Mouse (Mus musculus) left cerebral cortex, adult 18-20 months (tissue): ENCODE data around the gene Mei1. TPM values are rescaled to one million over a fixed set of nuclear protein-coding genes. Genes with fewer than 3 reads are reported as not detected.

Source experiments
- DNase-seq, 2 experiments: peaks; one replicate each; pipeline ENCODE4 v3.0.0; 2021 to 2022; ENCODE audit warnings: low spot score in 2 of 2, mixed read lengths in 1 of 2
- long read RNA-seq, 2 experiments: library from polyadenylated mRNA; stranded (forward); transcript quantifications; one replicate each; pipeline ENCODE4 v2.0.0; 2021
- total RNA-seq, 2 experiments: library from RNA; stranded (reverse); gene quantifications; 2 replicates each; pipeline ENCODE4 v1.2.3; 2021

Gene Mei1
- 1 to 10 TPM; 3.7 to 4.0 TPM for total RNA-seq
- long read RNA-seq, experiment 1, partial matches to known transcripts: 1 of 5 reads
- long read RNA-seq, experiment 1, other reads (novel, unspliced or antisense): 4 of 5 reads
- long read RNA-seq, experiment 2, partial matches to known transcripts: 3 of 9 reads
- long read RNA-seq, experiment 2, other reads (novel, unspliced or antisense): 6 of 9 reads

DNA sequence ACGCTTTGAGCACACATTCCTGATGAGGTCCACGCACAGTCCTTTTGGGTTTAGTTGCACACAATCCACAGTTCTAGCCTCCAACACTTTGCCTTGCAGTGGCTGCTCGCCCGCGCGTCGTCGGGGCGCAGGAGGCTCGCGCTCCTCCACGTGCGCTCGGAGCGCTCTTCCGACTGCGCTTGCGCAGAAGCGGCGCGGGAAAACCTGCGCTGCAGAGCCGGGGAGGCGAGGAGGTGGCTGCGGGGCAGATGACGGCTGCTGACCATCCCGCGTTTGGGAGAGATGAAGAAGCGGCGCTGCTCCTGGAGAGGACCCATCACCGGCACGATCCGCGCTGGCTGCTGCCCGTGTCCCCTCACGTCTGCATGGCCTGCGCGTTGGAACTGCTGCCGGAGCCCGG is at the start of gene Mei1:
Gene Mei1 (plus strand): TSS at position 99 of the 400 bp plus-strand sequence.
- no peak for DNase-seq

DNA sequence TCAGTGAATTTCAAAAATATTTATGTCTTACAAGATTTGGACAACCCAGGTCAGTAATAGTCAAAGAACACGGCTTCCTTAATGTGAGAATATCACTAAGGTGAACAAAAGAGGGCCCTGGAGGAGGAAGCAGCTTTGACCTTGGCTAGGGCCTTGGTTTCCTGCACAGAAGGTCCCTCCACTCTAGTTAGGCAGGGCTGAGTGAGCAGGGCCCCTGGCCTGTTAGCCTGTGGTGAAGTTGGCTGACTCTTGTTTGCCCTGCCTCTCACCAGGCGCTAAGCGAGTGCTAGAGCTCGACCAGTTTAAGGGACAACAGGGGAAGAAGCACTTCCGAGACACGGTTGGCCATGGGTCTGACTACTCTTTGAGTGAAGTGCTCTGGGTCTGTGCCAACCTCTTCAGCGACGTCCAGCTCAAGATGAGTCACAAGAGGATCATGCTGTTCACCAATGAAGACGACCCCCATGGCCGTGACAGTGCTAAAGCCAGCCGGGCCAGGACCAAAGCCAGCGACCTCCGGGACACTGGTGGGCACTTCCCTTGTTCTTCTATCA is 47.2 kb upstream of the Mei1 start:
- no peak for DNase-seq

DNA sequence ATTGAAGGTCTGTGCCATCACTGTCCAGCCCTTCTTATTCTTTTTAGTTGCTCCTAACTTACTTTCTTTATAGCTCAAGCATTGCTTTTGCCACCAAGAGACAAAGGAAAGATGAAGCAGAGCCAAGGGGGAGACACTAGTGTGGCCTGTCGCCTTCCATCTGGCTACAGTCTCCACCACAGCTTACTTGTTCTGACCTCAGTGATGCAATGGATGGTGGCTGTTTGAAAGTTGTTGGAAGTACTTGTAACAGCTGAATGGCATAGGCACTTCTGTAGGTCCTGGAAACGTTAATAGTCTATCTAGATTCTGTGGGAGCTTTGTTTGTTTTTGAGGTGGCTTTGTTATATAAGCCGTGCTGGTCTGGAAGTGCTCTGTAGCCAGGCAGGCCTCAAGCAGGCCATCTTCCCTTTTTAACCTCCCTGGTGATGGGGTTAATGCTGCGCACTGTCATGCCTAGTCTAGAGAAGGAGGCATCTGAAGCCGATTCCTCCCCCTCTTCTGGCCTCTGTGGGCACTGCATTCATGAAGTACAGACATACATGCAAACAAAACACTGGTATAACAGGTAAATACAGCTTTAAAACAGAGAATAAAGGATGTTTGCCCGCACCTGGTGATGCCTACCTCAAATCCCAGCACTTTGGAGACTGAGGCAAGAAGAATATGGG is 45.7 kb upstream of the Mei1 start:
- no peak for DNase-seq

DNA sequence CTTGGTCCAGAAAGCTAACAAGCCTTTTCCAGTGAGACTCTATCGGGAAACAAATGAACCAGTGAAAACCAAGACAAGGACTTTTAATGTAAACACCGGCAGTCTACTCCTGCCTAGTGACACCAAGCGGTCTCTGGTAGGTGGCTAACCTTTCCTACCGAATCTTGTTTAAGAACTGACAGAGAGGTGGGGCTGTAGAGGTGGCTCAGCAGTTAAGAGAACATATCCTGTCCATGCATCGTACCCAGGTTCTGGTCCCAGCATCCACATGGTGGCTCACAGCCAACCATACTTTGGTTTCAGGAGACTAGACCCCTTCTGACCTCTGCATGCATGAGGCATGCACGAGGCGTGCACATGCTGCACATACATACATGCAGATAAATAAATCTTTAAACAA is 42.5 kb upstream of the Mei1 start:
- DNase-seq: no peak

DNA sequence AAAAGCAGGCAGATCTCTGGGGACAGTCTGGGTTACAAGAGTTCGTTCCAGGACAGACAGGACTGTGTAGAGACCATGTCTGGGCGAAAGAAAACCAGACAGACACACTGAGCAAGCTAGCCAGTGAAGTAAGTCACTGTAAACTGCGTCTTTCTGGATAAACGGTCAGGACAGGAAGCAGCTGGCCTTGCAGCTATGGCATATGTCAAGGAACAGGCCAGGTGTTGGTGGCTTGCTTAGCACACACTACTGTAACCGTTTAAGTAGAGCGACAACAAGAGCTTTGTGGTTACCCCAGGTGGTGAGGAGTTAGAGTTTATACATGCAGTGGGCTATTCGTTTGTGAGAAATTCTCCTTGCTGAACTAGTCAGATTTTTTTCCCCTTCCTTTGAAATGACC is 42.1 kb upstream of the Mei1 start:
- no peak for DNase-seq

DNA sequence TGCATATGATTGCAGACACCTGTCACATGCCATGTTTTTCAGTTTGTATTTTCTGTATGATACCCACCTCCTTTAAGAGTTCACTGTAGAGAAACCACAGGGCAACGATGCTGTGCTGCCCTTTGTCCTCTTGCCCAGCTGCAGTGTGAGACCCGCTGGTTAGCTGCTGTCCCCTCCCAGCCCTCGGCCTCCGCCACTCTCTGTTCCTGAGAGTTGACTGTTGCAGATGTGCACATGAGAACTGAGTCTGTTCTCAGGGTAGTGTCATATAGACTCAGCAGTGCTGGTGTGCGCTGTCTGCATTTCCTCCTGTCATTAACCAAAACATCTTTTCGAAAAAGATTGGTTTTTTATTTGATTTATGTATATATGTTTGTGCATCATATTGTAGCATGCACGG is 37.4 kb upstream of the Mei1 start:
- no peak for DNase-seq

DNA sequence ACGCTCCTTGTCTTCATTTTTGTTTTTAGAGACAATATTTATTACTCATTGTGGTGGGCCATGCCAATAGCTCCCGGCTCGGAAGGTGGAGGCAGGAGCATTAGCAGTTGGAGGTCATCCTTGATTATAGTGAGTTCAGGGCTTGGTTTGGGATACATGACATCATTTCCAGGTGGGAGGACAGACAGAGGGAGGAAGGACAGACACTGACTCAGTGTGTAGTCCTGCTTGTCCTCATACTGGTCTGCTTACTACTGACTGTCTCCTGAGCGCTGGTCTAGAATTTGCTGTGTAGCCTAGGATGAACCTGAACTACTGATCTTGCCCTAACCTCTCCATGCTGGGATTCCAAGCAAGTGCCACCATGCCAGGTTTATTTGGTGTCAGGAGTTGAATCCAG is 36.0 kb upstream of the Mei1 start, which contains the start of gene Desi1:
Gene Desi1 (minus strand): TSS at position 101 of the 400 bp plus-strand sequence.
- no peak for DNase-seq

DNA sequence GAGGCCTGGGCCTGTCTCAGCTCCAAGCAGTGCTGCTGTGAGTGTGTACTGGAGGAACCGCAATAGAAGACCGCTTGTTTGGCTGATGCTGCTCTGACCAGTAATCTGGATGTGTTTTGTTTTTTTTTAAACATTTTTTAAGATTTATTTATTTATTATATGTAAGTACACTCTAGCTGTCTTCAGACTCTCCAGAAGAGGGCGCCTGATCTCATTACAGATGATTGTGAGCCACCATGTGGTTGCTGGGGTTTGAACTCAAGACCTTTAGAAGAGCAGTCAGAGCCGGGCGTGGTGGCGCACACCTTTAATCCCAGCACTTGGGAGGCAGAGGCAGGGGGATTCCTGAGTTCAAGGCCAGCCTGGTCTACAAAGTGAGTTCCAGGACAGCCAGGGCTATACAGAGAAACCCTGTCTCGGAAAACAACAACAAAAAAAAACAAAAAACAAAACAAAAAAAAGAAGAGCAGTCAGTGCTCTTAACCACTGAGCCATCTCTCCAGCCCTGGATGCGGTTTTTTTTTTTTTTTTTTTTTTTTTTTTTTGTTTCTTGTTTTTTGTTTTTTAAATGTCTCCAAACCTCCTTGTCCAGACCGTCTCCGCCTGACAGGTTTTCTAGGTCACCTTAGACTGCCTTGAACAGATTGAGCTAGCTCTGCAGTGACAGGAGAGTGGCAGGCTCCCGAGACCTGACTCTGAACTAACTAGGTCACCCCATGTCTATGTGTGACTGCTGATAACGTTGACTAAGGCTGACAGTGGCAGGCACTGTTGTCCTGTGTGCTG is 33.7 kb upstream of the Mei1 start:
- peak; percentile 19 to 32 for DNase-seq

DNA sequence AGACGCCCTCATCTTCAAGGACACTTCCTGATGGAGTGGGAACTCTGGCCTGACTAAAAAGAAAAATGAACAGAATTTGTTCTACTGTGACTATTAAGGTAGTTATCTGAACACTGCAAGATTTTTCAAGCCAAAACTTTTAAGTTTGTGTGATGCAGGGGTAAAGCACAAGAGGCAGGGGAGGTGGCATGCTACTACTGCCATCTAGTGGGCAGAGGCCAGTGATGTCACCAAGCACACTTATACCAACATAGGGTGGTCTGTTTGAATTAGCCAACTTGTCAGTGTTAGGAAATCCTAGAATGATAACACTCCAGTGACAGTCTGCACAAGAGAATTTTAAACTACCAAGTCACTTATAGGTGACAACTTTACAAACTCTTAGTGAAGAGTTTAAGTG is 29.1 kb upstream of the Mei1 start:
- DNase-seq: peak; percentile 25 to 35

DNA sequence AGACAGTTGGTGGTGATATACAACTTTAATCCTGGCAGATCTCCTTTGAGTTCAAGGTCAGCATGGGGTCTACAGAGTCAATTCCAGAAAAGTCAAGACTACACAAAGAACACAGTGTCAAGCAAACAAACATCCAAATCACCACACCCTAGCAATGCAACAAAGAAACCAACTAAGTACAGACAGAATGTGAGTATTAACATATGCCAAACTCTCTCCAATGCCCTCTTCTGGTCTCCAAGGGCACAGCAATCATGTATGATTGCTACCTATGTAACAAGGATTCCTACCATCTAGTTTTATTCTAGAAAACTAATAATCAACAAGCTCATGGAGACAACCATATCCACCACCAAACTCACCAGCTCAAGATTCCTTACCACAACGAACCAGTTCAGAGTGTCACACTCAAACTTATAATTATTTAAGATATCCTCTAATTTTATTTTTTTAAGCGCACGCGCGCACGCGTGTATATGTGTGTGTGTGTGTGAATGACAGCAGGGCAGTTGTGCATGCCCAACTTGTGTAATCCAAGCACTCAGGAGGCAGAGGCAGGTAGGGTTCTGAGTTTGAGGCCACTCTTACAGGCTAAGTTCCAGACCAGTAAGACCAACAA is 25.5 kb upstream of the Mei1 start:
- no peak for DNase-seq

DNA sequence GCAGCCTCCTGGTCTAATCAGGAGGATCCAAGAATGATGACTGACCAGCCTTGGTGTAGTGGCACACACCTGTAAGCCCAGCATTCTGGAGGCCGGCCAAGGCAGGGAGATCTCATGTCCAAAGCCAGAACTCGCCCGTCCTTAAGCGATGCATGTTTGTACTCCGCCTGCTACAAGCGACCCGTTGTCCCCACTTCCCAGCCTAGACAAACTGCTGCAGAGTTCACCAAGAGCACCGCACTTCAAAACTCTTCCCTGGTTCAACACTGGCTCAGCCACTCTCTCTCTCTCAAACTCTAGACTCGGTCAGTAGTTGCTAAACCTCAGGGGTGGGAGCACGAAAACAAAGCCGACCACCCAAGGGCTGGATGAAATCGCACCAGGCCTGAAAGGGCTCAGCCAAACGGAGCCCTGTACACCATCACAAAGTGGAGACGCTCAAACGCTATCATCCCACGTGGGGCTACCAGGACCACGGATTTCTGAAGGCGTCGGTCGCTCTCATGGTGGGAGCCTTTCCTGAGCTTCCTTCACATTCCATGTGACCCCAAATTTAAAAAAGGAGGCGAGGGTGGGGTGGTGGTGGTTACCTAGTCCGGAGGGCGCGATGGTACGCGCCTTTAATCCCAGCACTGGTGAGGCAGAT is 23.4 kb upstream of the Mei1 start:
- no peak for DNase-seq

DNA sequence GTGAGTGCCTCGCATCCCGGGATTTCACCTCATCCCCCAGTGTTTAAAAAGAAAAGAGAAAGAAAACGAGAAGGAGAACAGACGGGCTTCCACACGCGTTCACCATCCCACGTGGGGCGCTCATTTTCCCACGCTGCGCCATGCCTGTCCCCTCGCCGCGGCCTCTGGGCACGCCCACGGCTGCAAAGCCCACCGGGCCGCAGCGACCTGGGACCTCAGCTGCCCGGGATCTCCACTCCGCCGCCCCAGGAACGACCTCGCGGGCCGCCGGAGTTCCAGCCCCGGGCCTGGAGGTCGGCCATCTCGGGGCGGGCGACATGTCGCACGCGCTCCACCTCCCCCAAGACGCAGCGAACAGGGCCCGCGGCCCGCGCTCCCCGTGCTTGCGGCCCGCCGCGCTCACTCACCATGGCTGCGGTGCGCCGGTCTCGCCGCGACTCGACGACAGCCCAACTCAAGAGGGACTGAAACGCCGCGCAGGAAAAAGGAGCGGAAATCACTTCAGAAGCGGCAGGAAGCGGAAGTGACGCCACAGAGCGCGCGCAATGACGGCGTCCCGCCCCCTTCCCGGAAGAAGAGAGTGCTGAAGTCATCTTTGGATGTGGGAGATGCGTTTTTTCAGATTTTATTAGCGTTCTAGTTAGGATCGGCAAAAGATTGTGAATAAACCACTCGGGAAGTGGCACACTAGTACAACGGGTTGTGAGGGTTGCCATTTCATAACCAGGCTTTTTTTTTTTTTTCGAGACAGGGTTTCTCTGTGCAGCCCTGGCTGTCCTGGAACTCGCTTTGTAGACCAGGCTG is 22.5 kb upstream of the Mei1 start, which contains the start of gene Snu13:
Gene Snu13 (minus strand): TSS at position 519 of the 804 bp plus-strand sequence.
- DNase-seq: peak; percentile 93 to 95

DNA sequence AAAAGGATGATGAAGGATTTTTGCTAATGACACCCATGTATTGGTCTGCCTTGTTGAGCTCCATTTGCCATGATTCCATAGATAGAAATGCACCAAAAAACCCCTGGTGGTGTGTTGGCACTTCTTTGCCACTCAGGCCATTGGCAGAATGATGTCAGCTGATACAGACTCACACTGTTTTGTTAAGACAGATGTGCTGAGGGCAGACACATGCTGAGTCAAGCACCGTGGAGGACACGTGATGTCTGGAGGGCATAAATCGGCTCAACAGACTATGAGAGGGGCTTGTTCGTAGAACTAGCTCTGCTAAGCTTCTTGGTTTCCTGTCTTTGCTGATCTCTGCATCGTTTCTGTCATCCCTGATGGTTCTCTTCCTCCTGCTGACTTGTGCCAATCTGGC is 17.3 kb upstream of the Mei1 start:
- no peak for DNase-seq

DNA sequence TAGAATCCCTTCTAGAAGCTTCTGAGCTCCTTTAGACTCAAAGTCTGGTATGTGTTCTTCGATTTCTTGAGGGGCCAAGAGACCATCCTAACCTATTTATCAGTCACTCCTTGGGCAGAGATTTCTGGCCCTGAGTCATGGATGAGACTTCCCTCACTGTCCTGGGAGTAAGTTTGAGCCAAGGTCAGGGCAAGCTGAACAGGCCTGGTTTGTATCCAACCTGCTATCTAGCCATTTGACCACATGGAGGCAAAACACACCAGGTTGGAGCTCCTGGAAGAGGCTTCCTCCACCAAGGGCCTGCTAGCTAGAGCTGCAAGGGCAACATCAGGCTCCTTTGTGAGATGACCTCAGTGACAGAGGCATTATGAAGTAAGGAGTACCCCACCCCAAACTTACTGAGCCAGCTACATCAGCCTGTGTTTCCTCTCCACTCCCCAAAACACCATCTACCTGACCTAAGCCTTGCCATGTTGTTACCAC is 11.0 kb upstream of the Mei1 start, which contains the start of gene 4930407I10Rik:
Gene 4930407I10Rik (plus strand): TSS at position 433 of the 483 bp plus-strand sequence.
- DNase-seq: no peak

DNA sequence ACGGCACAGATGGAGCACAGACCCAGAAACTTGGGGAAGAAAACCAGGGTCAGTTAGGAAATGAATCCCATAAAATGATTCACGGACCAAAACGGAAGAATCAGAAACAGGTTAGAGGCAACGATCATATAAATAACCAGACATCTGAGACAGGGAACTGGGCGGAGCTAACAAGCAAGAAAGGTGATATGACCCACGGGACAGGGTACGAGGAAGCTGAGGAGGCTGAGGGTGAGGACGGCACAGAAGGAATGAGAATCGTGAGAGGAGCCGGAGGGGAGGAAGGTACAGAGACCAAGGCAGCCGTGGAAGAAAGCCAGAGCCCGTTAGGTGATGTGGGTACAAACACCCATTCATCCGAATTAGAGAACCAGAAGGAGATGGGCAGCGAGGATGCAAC is 5.9 kb upstream of the Mei1 start:
- DNase-seq: no peak

DNA sequence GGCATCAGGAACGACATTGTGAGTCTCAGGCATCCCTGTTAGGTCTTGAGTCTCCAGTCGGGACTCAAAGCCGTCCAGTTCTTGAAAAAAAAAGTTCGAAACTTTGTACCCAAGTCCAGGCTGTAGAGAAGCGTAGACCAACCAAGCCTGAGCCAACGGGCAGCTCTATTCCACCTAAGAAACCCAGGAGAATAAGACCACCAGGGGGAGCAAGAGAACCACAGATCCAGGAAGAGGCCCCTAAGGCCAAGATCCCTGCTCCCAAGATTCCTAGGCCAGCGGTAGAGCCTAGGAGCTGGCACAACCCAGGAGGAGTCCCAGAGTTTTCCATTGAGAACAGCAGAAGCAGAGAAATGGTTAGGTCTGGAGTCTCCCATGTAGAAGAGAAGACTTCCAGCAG is 4.3 kb upstream of the Mei1 start:
- peak; percentile 78 to 91 for DNase-seq

DNA sequence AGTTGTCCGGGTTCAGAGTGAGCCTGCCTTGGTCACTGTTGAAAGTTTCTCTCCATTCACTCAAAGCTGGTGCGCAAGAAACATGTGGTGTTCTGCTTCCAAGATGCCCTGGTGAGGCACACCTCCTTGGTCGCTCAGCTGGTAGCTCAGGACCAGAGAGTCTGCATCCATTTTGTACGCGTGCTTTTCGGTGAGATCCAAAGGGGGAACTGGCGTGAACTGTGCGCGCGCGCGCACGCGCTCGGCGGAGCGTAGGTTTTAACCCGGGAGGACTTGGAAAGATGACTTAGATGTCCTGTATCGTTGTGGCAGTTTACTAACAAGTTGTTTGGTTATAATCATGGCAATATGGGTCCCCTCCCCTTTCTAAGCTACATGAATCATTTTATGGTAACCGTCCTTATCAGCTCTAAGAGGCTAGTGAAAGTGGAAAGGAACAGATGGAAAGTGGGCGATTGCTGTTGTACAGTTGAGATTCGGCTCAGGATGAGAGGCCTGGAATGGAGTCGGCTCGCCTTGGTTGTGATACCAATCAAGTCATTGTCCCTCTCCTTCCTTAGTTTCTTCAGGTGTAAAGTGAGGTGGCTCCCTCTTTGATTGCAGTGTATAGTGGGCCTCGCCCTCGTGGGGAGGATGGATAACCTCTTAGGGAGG is 2.1 kb downstream of the Mei1 start:
- DNase-seq: peak in 1 of 2 experiments; percentile 34

DNA sequence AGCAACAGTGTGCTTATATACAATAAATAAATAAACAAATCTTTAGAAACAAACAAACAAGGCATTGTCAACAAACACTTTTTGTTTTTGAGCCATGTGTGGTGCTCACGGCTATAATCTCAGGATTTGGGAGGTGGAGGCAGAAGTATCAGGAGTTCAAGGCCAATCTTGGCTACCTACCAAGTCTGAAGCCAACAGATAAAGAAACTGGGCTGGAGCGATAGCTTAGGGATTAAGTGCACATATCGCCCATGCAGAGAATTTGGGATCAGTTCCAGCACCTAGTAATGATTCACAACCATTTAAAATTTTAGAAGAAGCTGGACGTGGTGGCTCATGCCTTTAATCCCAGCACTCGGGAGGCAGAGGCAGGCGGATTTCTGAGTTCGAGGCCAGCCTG is 3.7 kb downstream of the Mei1 start:
- no peak for DNase-seq

DNA sequence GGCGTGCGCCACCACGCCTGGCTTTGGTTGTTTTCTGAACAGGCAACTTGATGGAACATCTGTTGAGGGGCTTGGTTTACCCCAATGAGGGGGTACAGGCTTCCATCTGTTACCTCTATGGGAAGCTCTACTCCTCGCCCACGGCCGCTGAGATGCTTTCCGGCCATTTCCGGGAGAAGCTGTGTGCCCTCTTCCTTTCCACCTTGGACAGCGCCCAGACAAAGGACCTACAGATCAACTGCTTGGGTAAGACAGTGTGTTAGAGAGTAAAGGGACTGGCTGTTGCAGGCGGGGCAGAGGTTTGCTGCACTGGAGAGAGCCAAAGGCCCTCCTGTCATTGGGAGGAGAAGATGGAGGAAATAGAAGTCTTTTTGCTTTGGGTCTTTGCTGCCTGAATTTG is 10.1 kb downstream of the Mei1 start:
- DNase-seq: no peak
